Mouse (Mus musculus) layer of hippocampus, adult 9-11 months (tissue): Measurements from ENCODE around the gene Sntb2.
"Not testable (repeated sequence)": the region's sequence is repeated elsewhere in the genome, so short reads cannot be mapped to it uniquely, and the experiment has no call there.

Source experiments
- DNase-seq: peaks from one replicate; pipeline ENCODE4 v3.0.0; 2022

Sntb2 gene

DNA sequence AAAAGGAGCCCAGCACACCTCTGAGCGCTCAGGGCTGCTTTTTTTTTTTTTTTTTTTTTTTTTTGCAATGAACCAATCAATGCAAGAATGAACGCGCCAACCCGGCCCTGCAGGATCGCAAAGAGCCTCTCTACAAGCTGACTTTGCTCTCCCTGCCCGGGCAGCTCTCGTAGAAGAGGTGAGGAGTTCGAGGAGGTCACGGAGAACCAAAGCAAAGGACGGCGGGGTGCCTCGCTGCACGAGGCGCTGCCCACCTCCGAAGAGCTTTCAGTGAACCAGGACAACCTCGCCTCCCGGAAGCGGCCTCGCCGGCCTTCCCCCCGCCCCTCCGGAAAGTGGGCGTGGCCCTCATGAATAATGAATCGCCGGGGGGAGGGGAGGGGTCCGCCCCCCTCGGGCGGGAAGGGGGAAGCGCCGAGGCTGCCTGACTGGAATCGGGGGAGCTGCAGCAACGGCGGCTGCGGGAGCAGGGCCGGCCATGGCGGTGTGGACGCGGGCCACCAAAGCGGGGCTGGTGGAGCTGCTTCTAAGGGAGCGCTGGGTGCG, at the start of gene Sntb2:
Gene Sntb2, plus strand, starts transcription at position 427 of the 546 bp plus-strand sequence.
- peak; percentile 91 for DNase-seq

DNA sequence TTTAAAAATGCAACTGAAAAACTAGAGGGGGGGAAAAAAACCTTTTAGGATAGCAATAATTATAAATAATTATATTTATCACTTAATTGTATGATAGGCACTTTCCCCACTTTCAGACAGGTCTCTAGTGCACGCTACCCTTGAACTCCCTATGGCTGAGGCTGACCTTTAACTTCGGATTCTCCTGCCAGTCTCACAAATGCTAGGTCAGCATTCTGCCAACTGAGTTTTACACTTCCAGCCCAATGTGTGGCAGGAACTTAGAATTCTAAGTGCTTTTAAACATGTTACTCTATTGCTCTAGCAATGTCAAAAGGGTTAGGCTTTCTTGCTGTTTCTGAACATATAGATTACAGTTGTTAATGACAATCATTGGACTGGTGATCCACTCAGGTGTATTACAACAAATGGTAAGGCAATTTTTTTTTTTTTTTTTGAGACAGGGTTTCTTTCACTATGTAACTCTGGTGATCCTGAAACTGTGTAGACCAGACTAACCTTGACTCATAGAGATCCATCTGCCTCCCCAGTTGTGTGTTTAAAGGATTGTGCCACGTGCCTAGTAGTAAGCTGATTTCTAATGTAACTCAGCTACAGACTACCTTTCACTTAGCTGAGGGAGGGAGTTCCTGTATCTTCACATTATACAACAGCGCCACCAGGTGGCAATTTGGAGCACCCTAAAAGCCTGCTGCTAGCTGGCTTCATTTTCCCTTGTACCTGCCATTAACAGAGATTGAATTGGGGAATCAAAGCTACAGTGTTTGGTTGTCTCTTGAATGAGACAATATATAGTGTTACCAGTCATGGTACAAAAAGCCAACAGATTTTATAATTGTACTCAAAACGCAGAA, 48.0 kb upstream of the Sntb2 start:
- no peak for DNase-seq

- no peak for DNase-seq
Observed at GRCm38 (mm10) chr8:106888803-106889202, 46.7 kb upstream of the Sntb2 start.

DNA sequence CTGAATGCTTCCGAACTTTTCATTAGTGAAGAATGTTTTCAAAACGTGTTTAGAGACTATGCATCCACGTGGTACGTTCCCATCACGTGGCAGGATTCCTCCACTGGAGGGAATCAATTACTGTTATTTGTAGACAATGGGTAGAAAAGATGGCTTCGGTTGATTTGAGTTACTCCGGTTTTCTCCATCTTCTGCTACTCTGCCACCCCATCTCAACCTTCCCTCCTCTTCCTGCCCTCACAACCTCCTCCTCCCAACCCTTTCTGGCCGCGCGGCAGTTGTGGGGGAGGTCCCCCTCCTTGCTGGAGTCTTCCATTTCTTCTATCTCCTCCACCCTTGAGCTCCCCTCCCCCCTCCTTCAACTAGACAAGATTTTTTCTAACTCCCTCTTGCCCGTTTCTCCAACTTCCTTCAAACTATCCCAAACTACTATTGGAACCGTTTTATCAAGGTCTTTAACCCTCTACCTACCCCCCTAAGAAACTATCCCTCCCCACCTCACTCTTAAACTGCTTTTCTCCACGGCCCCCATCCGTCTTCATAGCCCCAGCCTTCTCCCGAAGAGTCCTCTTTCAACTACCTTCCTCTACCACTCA, 43.2 kb upstream of the Sntb2 start:
- no peak for DNase-seq

DNA sequence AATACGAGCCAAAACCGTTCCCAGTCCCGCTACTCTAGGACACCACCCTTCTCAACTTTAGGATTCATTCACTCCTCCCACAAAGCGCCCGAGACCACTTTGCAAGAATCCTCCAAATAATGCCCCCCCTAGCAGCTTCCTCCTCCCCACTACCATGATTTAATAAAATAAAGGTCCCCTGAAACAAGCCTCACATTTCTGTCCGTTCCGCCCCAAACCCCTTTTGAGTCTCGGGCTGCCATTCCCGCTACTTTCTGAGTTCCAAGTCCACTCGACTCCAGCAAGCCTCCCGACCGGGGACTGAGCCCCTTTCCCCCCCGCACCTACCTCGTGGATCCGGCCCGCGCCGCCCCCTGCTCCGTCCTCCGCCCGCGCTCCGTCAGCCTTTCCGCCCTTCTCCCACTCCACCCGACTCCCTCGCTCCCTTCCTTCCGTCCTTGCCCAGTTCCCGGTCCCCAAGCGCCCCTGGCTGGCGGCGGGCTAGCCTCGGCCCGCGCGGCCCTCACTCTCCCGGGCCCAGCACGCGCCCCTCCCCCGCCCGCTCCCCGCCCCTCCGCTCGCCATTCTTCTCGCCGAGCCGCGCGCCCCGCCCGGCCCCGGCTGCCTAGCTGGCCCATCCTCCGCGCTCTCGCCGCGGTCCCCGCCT, 42.6 kb upstream of the Sntb2 start:
- no peak for DNase-seq

DNA sequence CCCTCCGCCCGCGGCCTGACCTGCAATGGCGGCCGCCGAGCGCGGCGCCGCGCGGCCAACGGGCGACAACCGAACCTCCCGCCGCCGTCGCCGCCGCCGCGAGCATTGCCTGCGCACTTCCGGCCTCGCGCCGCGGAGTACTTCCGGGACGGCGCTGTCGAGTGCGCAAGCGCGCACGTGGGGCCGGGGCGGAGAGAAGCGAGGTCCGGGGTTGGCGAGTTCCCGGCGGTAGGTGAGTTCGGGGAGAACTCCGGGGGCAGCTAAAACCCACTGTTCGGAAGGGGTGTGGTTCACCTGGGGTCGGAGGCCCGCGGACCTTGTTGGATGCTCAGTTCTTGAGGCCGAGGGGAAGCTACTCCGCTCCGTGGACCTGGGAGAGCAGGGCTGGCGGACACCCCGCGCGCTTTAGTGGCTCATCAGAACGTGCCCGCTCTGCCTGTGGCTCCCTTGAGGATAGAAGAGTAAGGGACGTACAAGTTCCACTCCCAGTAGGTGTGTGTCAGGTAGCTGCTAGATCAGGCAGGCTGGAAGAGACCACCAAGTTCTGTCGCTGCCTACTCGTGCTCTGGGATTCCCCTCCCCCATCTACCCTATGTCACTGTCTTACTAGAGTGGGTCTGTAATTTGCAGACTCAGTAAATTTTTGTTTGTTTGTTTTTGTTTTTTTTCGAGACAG, 41.9 kb upstream of the Sntb2 start, which contains the start of gene Utp4:
Gene Utp4, plus strand, starts transcription at position 156 of the 676 bp plus-strand sequence.
- peak; percentile 81 for DNase-seq

GRCm38 (mm10) chr8:106899473-106899872, 36.1 kb upstream of the Sntb2 start:
- DNase-seq = no peak

- DNase-seq = peak; percentile 93
Observed at GRCm38 (mm10) chr8:106905727-106906480, 29.6 kb upstream of the Sntb2 start.

GRCm38 (mm10) chr8:106906635-106907034, 28.9 kb upstream of the Sntb2 start:
- DNase-seq = no peak

DNA sequence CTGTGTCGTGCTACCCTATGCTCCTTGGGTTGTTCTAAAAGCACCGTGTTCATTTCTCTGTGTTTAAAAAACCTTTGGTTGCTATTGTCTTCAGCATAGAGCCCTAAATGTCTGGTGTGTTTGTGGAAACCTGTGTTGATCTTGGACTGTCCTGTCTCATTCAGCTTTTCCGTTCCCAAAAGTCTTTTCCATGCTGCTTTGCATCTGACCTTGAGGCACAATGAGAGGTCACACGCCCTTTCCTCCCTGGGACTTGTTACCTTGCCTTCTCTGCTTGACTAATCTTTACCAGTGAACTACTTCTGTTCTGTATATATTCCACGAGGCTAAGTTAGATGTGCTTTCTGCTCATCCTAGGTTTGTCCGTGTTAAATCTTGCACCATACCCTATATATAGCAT, 28.1 kb upstream of the Sntb2 start:
- no peak for DNase-seq

- DNase-seq = no peak
Observed at GRCm38 (mm10) chr8:106908291-106908690, 27.3 kb upstream of the Sntb2 start.

- no peak for DNase-seq
Observed at GRCm38 (mm10) chr8:106913631-106914030, 21.9 kb upstream of the Sntb2 start.

DNA sequence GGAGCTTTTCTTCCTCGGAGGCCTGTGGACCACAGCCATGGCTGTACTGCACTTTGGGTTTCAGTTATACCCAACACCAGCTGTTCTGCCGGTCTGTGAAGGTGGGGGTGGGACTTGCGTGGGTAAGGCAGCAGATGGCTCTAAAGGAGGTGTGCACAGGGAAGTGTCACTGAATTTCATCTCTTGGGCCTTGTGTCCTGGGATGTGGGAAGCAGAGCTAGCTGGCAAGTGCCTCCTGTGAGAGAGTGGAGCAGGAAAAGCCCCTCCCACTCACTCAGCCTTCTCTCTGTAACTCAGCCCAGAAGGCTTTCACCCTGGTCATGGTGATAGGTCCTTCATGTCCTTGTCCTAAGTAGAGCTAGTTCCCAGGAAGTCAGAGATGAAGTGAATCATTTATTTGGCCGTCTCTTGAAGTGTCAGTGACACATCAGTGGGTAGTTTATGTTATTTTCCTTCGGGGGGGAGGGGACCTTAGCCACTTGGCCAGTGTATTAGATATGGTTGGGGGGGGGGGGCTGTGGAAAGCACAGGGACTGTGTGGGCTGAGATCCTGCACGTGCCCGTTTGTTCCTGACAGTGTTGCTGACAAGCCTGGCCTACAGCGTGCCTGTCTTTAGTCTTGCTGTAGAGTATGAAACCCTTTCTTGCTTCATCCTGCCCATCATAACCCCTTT, 15.7 kb upstream of the Sntb2 start:
- peak; percentile 83 for DNase-seq

- no peak for DNase-seq
Observed at GRCm38 (mm10) chr8:106920395-106920741, 15.2 kb upstream of the Sntb2 start.

- no peak for DNase-seq
Observed at GRCm38 (mm10) chr8:106924057-106924456, 11.5 kb upstream of the Sntb2 start.

GRCm38 (mm10) chr8:106924904-106925349, 10.6 kb upstream of the Sntb2 start:
- peak; percentile 67 for DNase-seq

- no peak for DNase-seq
Observed at GRCm38 (mm10) chr8:106925446-106925845, 10.1 kb upstream of the Sntb2 start.

DNA sequence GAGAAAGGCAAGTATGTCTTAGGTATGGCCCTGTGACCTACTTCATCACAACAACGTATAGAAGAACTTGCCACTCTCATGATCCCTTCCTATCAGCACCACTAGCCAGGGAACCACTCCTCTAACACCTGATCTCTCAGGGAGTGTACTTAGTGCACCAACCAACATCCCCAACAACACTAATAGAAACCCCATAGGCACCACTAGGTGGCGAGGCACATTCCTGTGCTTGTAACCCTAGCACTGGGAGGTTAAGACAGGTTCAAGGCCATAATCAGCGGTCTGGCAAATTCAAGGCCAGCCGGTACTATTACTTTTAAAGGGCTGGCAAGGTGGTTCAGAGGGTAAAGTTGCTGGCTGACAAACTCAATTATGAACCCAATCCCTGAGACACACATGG, 8.3 kb upstream of the Sntb2 start:
- DNase-seq = no peak

DNA sequence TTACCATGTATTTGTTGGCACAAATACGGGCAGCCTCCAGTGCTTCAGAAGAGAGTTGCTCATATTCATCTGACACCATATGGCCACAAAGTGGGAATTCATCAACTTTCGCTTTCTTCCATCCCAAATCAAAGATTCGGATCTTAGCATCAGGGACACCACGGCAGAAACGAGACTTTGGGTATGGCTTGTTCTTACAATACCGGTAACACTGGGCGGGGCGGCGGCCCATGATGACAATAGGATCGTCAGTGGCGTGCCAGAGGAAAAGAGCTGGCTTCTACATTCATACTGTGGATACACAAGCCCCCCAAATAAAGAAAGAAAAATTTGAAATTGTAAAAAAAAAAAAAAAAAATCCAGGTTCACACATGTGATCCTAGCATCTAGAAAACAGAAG, 7.4 kb upstream of the Sntb2 start:
- DNase-seq = not testable (repeated sequence)

DNA sequence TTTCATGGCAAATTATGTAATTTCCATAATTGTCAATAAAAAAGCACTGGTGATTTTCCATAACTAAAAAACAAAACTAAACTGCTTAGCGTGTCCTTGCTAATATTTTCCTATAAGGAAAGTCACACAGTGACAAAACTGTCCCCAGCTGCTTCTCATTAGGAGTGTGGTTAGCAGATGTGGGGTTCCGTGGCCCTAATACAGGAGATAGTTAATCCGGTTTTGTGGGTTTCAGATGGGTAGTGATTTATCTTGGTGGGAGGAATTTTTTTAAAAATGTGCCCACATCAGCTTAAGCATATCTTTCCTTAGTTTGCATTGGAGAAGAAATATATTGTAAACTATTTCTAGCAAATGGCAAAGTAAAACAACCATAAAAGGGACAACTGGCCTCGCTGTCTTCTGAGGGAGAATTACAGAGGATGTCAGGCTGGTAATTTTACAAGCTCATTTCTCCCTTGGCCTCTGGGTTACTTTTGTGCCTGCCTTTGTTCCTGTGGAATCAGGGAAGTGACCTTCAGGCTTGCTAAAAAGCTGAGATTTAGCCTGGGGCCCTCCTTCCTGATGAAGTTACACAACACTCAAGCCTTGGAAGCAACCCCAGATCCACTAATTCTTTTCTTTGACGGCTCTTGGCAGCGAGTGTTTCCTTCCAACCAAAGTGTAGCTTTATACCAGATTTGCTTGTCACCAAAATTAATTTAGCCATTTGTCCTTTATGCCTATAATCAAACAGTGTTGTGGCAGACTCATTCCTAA, 6.2 kb upstream of the Sntb2 start:
- DNase-seq = no peak

DNA sequence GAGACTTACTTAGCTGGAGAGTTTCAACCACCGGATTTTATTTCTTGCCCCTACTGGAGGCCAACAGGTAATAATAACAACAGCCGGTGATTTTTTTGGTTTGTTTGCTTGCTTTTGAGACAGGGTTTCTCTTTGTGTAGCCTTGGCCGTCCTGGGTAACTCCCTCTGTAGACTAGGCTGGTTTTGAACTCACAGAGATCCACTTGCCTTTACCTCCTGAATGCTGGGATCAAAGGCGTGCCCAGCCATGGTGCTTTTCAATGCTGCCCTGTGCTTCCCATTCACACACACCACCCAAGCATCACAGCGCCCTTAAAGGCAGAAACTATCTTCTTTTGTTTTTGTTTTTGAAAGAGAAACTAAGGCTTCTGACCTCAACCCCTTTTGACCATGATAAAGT, 5.6 kb upstream of the Sntb2 start:
- no peak for DNase-seq
